Mouse (Mus musculus): ENCODE data around the gene Tbc1d17.
A peak's percentile ranks its signal among the peaks of the same experiment; 100 is the strongest.

Tbc1d17 gene

GRCm38 (mm10) chr7:44823409-44823808, 25.5 kb downstream of the Tbc1d17 start:
- no peak for DNase-seq (ENCODE audit: low spot score)

GRCm38 (mm10) chr7:44821666-44822448, 27.0 kb downstream of the Tbc1d17 start:
- no peak for DNase-seq (ENCODE audit: low spot score)

- no peak for DNase-seq (ENCODE audit: low spot score)
These were observed 28.4 kb downstream of the Tbc1d17 start for GRCm38 (mm10) chr7:44820525-44820924.

- DNase-seq (ENCODE audit: low spot score), result no peak
These were observed 29.0 kb downstream of the Tbc1d17 start for GRCm38 (mm10) chr7:44819863-44820262.

- no peak for DNase-seq (ENCODE audit: low spot score)
These were observed 29.5 kb downstream of the Tbc1d17 start for GRCm38 (mm10) chr7:44819391-44819790.

GRCm38 (mm10) chr7:44818751-44819235, 30.1 kb downstream of the Tbc1d17 start:
- DNase-seq (ENCODE audit: low spot score), result peak; percentile 67

GRCm38 (mm10) chr7:44818164-44818563, 30.7 kb downstream of the Tbc1d17 start:
- peak; percentile 35 for DNase-seq (ENCODE audit: low spot score)

GRCm38 (mm10) chr7:44817441-44817840, 31.4 kb downstream of the Tbc1d17 start:
- no peak for DNase-seq (ENCODE audit: low spot score)

GRCm38 (mm10) chr7:44816470-44817021, 32.3 kb downstream of the Tbc1d17 start, which contains the start of gene Atf5:
TSS of gene Atf5 (minus strand) at chr7:44816658.
- no peak for DNase-seq (ENCODE audit: low spot score)

GRCm38 (mm10) chr7:44815721-44816469, 33.0 kb downstream of the Tbc1d17 start, which contains the start of the genes Nup62 and Il4i1:
TSS of gene Nup62 (plus strand) at chr7:44816088.
TSS of gene Il4i1 (plus strand) at chr7:44816387.
- peak; percentile 99 for DNase-seq (ENCODE audit: low spot score)

GRCm38 (mm10) chr7:44814952-44815553, 33.8 kb downstream of the Tbc1d17 start:
- DNase-seq (ENCODE audit: low spot score), result no peak

- DNase-seq (ENCODE audit: low spot score), result no peak
These were observed 34.5 kb downstream of the Tbc1d17 start for GRCm38 (mm10) chr7:44814423-44814822.

GRCm38 (mm10) chr7:44813985-44814384, 34.9 kb downstream of the Tbc1d17 start:
- DNase-seq (ENCODE audit: low spot score), result no peak

GRCm38 (mm10) chr7:44812651-44813325, 36.1 kb downstream of the Tbc1d17 start:
- DNase-seq (ENCODE audit: low spot score), result no peak

GRCm38 (mm10) chr7:44810819-44811557, 37.9 kb downstream of the Tbc1d17 start:
- DNase-seq (ENCODE audit: low spot score), result no peak

GRCm38 (mm10) chr7:44810365-44810764, 38.5 kb downstream of the Tbc1d17 start:
- DNase-seq (ENCODE audit: low spot score), result no peak

GRCm38 (mm10) chr7:44809466-44809865, 39.4 kb downstream of the Tbc1d17 start:
- DNase-seq (ENCODE audit: low spot score), result no peak

GRCm38 (mm10) chr7:44808927-44809326, 40.0 kb downstream of the Tbc1d17 start:
- DNase-seq (ENCODE audit: low spot score), result no peak

- DNase-seq (ENCODE audit: low spot score), result no peak
These were observed 56.1 kb downstream of the Tbc1d17 start for GRCm38 (mm10) chr7:44792781-44793180.

- DNase-seq (ENCODE audit: low spot score), result no peak
These were observed 58.8 kb downstream of the Tbc1d17 start for GRCm38 (mm10) chr7:44790066-44790465.

GRCm38 (mm10) chr7:44789531-44789930, 59.3 kb downstream of the Tbc1d17 start:
- DNase-seq (ENCODE audit: low spot score), result no peak

Data from retina, embryonic 14.5 days (tissue).